Comparison of ENCODE assay signal across 24 mouse cellular contexts in the genomic region with DNA sequence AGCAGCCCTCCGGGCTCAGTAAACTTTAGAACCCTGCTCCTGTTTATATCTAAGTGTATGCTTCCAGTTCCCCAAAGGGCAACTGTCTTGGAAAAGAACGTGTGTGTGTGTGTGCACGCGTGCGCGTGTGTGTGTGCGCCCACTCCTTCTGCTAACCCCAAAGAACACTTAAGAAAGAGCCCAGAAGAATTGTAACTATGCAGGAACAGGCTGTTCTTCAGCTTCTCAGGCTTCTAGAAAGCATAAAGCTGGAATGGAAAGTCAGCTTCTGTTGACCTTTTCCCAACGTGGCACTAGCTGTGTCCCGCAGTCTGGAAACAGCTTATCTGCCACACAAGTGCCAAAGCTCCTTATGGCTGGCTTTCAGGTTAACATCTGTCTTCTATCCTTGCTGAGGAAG. TPM values are rescaled to one million over a fixed set of nuclear protein-coding genes. Genes with fewer than 3 reads are reported as not detected.
A peak's percentile ranks its signal among the peaks of the same experiment; 100 is the strongest.
DNase-seq lines count a peak whose midpoint lies in the region; ATAC-seq and TF ChIP-seq lines count a peak whose summit lies in the region.
"Had no signal": no experiment of that assay in that cellular context is flagged by ENCODE, and none has a peak within 500 bp of the region (broad histone marks: within the 10 kb centered on the region; RNA-seq: fewer than 3 reads in every experiment).

No protein-coding gene starts in this region.

- no peaks in the 10 kb centered on the region for H3K9me3 ChIP-seq in forebrain, embryonic 10.5 days
- H3K9me3 ChIP-seq in forebrain, embryonic 12.5 days = no peaks in the 10 kb centered on the region
- H3K9me3 ChIP-seq in kidney, embryonic 16.5 days (ENCODE audit: low read length) = no peaks in the 10 kb centered on the region
- H3K9me3 ChIP-seq: embryonic facial prominence, embryonic 12.5 days; forebrain, embryonic 13.5 days; liver, embryonic 15.5 days; midbrain, embryonic 15.5 days; neural tube, embryonic 12.5 days had no signal

- no peaks in the 10 kb centered on the region for H3K27me3 ChIP-seq in forebrain, embryonic 10.5 days (ENCODE audit: poor library complexity, severe bottlenecking)
- H3K27me3 ChIP-seq in forebrain, embryonic 12.5 days = no peaks in the 10 kb centered on the region
- no peaks in the 10 kb centered on the region for H3K27me3 ChIP-seq in kidney, embryonic 16.5 days (ENCODE audit: insufficient read depth, low read length)
- H3K27me3 ChIP-seq in small intestine, adult 2 months (ENCODE audit: control insufficient read depth, insufficient read depth, low read length) = no peaks in the 10 kb centered on the region
- H3K27me3 ChIP-seq: embryonic facial prominence, embryonic 12.5 days; forebrain, embryonic 13.5 days; liver, embryonic 15.5 days; midbrain, embryonic 15.5 days; neural tube, embryonic 12.5 days had no signal

- TF ChIP-seq POLR2A in small intestine, adult 2 months (IDR thresholded peaks at IDR 0.05; ENCODE audit: low read depth, low read length) = no peak

- H3K9ac ChIP-seq in forebrain, embryonic 12.5 days = no peak overlapping the region
- no peak overlapping the region for H3K9ac ChIP-seq in kidney, embryonic 16.5 days (replicated peaks; ENCODE audit: low read length)
- H3K9ac ChIP-seq: embryonic facial prominence, embryonic 12.5 days; forebrain, embryonic 13.5 days; hindbrain, embryonic 14.5 days; liver, embryonic 15.5 days; midbrain, embryonic 15.5 days; neural tube, embryonic 12.5 days had no signal

- WGBS in forebrain, embryonic 10.5 days = 92% methylated on average over 9 of the region's 9 CpGs
- 91% methylated on average over 9 of the region's 9 CpGs for WGBS in forebrain, embryonic 12.5 days
- 88% methylated on average over 9 of the region's 9 CpGs for WGBS in kidney, embryonic 16.5 days
- 84% methylated on average over 9 of the region's 9 CpGs for WGBS in small intestine, adult 2 months

- H3K4me3 ChIP-seq in forebrain, embryonic 10.5 days = no peak overlapping the region
- H3K4me3 ChIP-seq in forebrain, embryonic 12.5 days (replicated peaks) = no peak overlapping the region
- H3K4me3 ChIP-seq in kidney, embryonic 16.5 days (ENCODE audit: low read length) = no peak overlapping the region
- H3K4me3 ChIP-seq in small intestine, adult 2 months (ENCODE audit: low read depth, low read length) = no peak overlapping the region
- H3K4me3 ChIP-seq: embryonic facial prominence, embryonic 12.5 days; forebrain, embryonic 13.5 days; heart, adult 2 months; left cerebral cortex, adult 2 months; liver, embryonic 15.5 days; midbrain, embryonic 15.5 days; neural tube, embryonic 12.5 days had no signal

- no peak for DNase-seq in forebrain, embryonic 10.5 days (ENCODE audit: extremely low spot score, low spot score)
- no peak for DNase-seq in kidney, postnatal 10 days
- DNase-seq in brain, adult 2 months (ENCODE audit: low read depth, low spot score) = peak; percentile 21
- no peak for DNase-seq in frontal cortex, postnatal 10 days (ENCODE audit: low spot score in 2 of 2)
- DNase-seq in ovary, postnatal 36 days (ENCODE audit: low spot score) = no peak
- DNase-seq: adrenal gland, postnatal 36 days; cerebellum, adult 11-12 months; cerebellum, postnatal 14 days; gastrocnemius, postnatal 25 days; heart, adult 2 months; heart, postnatal 4 days; thymus, postnatal 25 days had no signal

- no peak for ATAC-seq in forebrain, embryonic 12.5 days (ENCODE audit: low FRiP score)
- ATAC-seq in kidney, embryonic 16.5 days (ENCODE audit: low FRiP score, low TSS enrichment) = no peak
- ATAC-seq: forebrain, embryonic 13.5 days; inflammation-experienced regulatory T-cells, adult 6 months; midbrain, embryonic 15.5 days had no signal

- H3K27ac ChIP-seq in forebrain, embryonic 10.5 days = peak overlapping the region; percentile 20; the same call in 1 of the 2 replicates
- H3K27ac ChIP-seq in forebrain, embryonic 12.5 days = no peak overlapping the region
- H3K27ac ChIP-seq in kidney, embryonic 16.5 days (ENCODE audit: low read length) = 0 out of 2 replicates have a peak overlapping the region, but pooled peaks have one; percentile 24
- peak overlapping the region; percentile 53 for H3K27ac ChIP-seq in small intestine, adult 2 months (ENCODE audit: insufficient read depth, low read depth, low read length)
- H3K27ac ChIP-seq: embryonic facial prominence, embryonic 12.5 days; forebrain, embryonic 13.5 days; heart, adult 2 months; hindbrain, embryonic 14.5 days; left cerebral cortex, adult 2 months; liver, embryonic 15.5 days; midbrain, embryonic 15.5 days; neural tube, embryonic 12.5 days had no signal

- TF ChIP-seq CTCF in small intestine, adult 2 months (IDR thresholded peaks at IDR 0.05; ENCODE audit: extremely low read depth, insufficient read length, insufficient replicate concordance, low read depth, low read length) = no peak

- H3K4me1 ChIP-seq in forebrain, embryonic 10.5 days = peaks cover 14% of the 10 kb centered on the region
- H3K4me1 ChIP-seq in forebrain, embryonic 12.5 days = peaks cover 7% of the 10 kb centered on the region; the same call in 1 of the 2 replicates
- peaks cover 25% of the 10 kb centered on the region for H3K4me1 ChIP-seq in kidney, embryonic 16.5 days (ENCODE audit: insufficient read depth, low read length)
- H3K4me1 ChIP-seq in small intestine, adult 2 months (ENCODE audit: control insufficient read depth, insufficient read depth, insufficient read length, low read length) = no peaks in the 10 kb centered on the region
- H3K4me1 ChIP-seq: liver, embryonic 15.5 days; midbrain, embryonic 15.5 days; neural tube, embryonic 12.5 days had no signal

- H3K4me2 ChIP-seq in forebrain, embryonic 12.5 days = no peak overlapping the region
- no peak overlapping the region for H3K4me2 ChIP-seq in kidney, embryonic 16.5 days (replicated peaks; ENCODE audit: low read depth, low read length)
- H3K4me2 ChIP-seq: embryonic facial prominence, embryonic 12.5 days; forebrain, embryonic 13.5 days; hindbrain, embryonic 14.5 days; liver, embryonic 15.5 days; midbrain, embryonic 15.5 days; neural tube, embryonic 12.5 days had no signal

- H3K36me3 ChIP-seq in forebrain, embryonic 10.5 days (replicated peaks) = no peaks in the 10 kb centered on the region
- H3K36me3 ChIP-seq in forebrain, embryonic 12.5 days (replicated peaks) = no peaks in the 10 kb centered on the region
- H3K36me3 ChIP-seq in kidney, embryonic 16.5 days (ENCODE audit: insufficient read depth, low read length) = no peaks in the 10 kb centered on the region
- H3K36me3 ChIP-seq in small intestine, adult 2 months (ENCODE audit: control insufficient read depth, insufficient read depth, low read length) = no peaks in the 10 kb centered on the region
- H3K36me3 ChIP-seq: embryonic facial prominence, embryonic 12.5 days; liver, embryonic 15.5 days; midbrain, embryonic 15.5 days; neural tube, embryonic 12.5 days had no signal

RNA-seq across cellular contexts. Expression of gene Tmem30c, which starts 22.4 kb away (rescaled TPM):
- polyA plus RNA-seq in forebrain, embryonic 10.5 days (2016; fragmentation: Nextera tagmentation; extraction: Ambion mirVana) = 0.22 TPM in 1 of 2 replicates, not detected in the other
- 0.15 and 0.26 TPM in 2 replicates for polyA plus RNA-seq in forebrain, embryonic 12.5 days (2016; fragmentation: Nextera tagmentation; extraction: Ambion mirVana)
- polyA plus RNA-seq in kidney, embryonic 16.5 days (2015; fragmentation: Nextera tagmentation; extraction: Ambion mirVana) = 0.13 TPM in 1 of 2 replicates, not detected in the other
- not detected in 2 replicates for polyA plus RNA-seq in small intestine, adult 2 months (2012; rRNA removed)
- polyA plus RNA-seq: heart, adult 2 months; heart, embryonic 16.5 days; liver, embryonic 15.5 days had no signal

RNA-seq across cellular contexts. Expression of gene Filip1l, which starts 37.9 kb away (rescaled TPM):
- polyA plus RNA-seq in forebrain, embryonic 10.5 days (2016; fragmentation: Nextera tagmentation; extraction: Ambion mirVana) = 6.3 and 6.7 TPM in 2 replicates
- 5.4 and 6.6 TPM in 2 replicates for polyA plus RNA-seq in forebrain, embryonic 12.5 days (2016; fragmentation: Nextera tagmentation; extraction: Ambion mirVana)
- polyA plus RNA-seq in kidney, embryonic 16.5 days (2015; fragmentation: Nextera tagmentation; extraction: Ambion mirVana) = 27.7 and 28.1 TPM in 2 replicates
- polyA plus RNA-seq in small intestine, adult 2 months (2012; rRNA removed) = 2.2 and 3.2 TPM in 2 replicates
